Mouse (Mus musculus) c-Kit-negative CD71-positive TER-119-positive erythroid progenitor cells, embryonic 14.5 days (primary cell): ENCODE results near the gene Tspan14.
A peak's percentile ranks its signal among the peaks of the same experiment; 100 is the strongest.

Source experiments
- DNase-seq: peaks from one replicate; pipeline ENCODE4 v3.0.0-alpha.2; 2013; ENCODE audit warnings: low read depth, low spot score

Gene Tspan14

GRCm38 (mm10) chr14:40975127-40975721 lies 8.6 kb upstream of the Tspan14 start:
- DNase-seq, result peak; percentile 69

DNA sequence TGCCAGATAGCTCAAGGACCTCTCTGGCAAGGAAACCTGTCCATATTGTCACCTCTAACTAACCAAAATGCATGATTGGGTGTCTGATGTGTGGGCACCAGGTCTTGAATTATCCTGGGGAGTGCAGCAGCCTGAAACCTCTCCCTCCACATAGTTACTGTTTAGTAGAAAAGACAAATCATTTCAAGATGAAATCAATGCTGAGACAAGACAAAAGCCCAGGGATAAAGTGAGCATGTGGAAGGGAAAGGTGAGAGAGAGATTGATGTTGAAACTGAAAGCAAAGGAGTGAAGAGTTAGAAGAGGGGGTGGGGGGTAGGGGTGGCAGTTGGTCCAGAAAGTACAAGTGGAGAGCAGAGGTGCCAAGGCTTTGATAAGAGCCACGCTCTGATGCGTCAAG lies 1.4 kb upstream of the Tspan14 start:
- no peak for DNase-seq

GRCm38 (mm10) chr14:40967598-40967900 lies 942 bp upstream of the Tspan14 start:
- DNase-seq, result no peak

DNA sequence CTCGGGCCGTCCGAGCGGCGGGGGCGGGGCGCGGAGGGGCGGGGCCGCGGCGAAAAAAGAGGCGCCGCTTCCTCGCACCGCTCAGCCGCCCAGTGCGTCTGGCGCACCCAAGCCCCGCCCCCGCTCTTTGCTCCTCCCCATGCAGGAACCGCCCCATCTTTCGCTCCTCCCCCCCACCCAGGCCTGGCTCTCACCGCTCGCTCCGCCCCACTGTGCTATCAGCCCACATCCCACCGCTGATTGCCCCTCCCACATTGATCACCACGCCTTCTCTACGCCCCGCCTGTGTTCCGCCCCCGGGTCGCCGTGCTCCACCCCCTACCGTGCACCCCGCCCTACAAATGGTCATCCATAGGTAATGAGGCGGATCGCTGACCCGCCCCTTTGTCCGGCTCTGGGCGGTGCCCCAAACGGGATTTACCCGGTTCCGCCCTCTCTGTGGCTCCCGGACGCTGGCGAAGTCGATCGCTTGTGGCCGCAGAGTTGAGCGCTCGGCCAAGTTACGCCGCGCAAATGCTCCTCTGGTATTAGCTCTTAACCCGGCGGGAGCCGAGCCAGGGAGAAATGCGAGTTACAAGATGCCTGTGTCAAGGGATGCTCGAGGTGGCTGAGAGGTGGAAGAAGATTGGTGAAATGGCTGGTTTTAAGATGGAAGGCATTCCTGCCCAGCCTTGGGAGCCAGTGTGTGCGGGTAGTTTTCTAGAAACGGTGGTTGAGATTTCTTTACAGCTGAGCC lies 423 bp upstream of the Tspan14 start:
- peak; percentile 95 for DNase-seq

DNA sequence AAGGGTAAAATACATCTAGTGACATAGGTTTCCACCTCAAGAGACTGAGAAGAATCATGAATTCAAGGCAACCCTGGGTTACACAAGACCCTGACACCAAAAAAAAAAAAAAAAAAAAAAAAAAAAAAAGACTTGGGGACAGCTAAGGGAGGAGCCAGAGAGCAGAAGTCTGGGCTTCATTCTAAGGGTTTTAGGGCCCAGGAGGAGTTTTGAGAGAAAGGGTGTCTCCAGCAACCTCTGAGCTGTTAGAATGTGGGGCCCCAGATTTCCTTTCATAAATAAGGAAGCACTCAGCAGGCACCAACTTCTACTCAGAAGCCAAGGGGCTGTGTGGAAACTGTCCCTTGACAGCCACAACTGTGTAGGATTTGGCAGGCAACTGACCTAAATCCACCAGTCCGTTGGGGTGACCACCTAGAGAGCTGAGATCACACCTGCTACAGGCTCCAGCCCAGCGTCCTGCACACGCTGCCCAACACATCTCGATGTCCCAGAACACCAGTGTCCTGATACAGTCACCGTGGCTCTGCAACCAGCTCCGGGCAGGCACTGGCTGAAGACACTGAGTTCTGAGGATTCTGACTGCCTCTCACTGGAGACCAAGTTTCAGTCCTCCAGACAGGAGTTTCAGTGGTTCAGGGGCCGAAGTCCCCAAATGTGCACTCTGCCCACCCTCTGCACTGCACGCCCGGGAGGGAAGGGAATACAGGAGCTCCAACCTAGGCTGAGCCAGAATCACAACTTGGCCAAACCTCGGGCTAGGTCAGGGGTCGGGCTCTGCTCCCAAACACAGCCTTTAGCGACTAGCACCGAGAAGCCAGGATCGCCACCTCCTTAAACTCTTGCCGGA lies 875 bp downstream of the Tspan14 start:
- no peak for DNase-seq

DNA sequence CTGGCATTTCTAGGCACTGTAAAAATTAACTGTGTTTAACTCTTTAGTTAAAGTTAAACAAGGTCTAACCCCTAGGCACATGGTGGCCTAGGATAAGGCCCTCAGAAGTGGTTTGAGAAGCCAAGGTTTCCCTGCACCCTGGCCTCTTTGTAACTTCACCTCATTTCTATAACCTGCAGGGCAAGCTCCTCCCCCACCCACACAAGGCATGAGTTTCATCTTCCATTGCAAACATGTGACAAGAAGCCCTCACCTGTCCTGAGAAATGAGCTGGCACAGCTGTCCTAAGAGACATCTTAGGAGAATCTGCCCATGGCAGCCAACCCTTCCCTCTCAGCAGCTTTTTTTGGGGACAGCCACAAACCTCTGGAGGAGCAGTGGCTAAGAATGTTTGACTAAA lies 1.7 kb downstream of the Tspan14 start:
- no peak for DNase-seq

GRCm38 (mm10) chr14:40964214-40964610 lies 2.4 kb downstream of the Tspan14 start:
- no peak for DNase-seq

DNA sequence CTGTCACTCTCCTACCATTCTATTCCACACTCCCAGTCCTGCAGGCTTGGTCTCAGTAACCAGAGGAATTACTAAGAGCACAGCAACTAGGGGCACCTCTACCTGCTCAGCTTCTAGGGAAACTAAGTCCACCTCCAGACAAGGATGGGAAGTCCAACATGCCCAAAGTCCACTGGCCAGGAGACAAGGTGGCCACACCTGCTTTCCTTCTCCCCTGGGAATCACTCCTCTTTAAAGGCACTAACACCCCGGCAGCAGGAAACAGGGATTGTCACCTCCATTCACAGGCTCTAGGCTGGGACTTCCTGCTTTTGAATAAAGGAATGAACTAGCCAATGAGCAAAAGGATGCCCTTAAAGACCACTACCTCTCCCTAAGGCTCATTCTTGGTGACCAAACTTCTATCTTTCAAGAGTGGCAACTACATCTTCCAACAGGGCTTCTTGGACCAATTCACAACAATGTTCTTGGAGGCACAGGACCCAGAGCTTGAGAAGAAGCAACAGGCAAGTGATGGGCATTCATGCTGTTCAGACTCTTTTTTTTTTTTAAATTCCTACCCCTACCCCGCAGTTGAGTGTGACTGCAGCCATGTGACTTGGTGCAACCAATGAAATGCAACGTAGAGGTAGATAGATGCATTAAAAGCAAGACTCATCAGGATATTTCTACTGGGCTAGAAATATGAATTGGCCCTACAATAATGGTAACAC lies 3.0 kb downstream of the Tspan14 start:
- no peak for DNase-seq

GRCm38 (mm10) chr14:40962365-40963290 lies 4.0 kb downstream of the Tspan14 start:
- DNase-seq, result peak; percentile 71

GRCm38 (mm10) chr14:40960237-40960636 lies 6.4 kb downstream of the Tspan14 start:
- DNase-seq, result no peak

GRCm38 (mm10) chr14:40959586-40959985 lies 7.0 kb downstream of the Tspan14 start:
- DNase-seq, result no peak

GRCm38 (mm10) chr14:40958986-40959381 lies 7.6 kb downstream of the Tspan14 start:
- DNase-seq, result no peak

GRCm38 (mm10) chr14:40958083-40958985 lies 8.3 kb downstream of the Tspan14 start:
- DNase-seq, result no peak

GRCm38 (mm10) chr14:40957607-40958006 lies 9.0 kb downstream of the Tspan14 start:
- DNase-seq, result no peak

- DNase-seq, result no peak
These were observed 10.1 kb downstream of the Tspan14 start for GRCm38 (mm10) chr14:40956252-40957146.

DNA sequence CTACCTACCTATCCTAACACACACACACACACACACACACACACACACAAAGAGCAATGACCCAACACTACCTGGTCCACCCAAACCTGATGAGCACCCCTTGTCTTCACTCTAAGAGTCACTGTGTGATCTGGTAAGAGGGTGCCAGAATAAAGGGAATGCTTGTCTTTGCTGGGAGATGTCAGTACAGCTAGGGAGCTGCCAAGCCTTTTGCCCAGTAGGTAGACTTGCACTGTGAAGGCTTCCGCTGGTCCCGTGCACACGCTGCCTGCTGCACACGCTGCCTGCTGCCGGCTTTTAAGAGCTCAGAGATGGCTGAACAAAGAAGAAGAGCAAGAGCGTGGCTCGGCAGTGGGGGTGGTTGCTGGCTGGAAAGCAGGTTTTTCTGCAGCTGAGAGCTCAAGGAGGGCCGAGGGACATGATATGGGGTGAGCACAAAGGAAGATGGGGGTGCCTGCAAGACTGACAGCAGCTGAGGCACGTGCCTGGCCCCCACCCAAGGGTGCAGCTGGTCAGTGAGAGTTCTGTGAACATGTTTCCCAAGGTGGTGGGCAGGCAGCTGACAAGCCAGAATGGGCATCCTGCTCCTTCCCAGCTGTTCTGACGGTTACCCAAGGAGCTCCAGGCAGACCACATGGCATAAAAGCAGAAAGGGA lies 10.9 kb downstream of the Tspan14 start:
- DNase-seq, result no peak

- no peak for DNase-seq
These were observed 11.5 kb downstream of the Tspan14 start for GRCm38 (mm10) chr14:40955146-40955545.

DNA sequence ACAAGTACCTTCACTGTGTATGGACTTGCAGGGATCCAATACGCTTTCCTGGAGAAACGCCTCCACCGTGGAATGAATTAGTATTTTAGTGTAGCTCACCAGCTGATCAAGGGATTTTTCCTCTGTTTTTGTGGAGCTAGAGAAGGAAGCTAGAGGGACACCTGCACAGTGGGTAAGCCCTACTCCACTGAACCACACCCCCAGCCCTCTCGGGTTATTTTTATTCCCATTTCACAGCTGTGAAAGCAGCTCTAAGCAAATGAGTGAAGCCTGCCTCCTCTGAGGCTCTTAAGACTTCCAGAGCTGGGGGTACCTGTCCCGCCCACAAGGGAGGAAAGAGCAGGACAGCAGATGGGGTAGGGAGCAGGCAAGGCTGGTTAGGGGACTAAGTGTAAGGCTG lies 13.2 kb downstream of the Tspan14 start:
- DNase-seq, result no peak
